Mouse (Mus musculus) olfactory bulb, adult 2 months (tissue): ENCODE data around the gene Txndc2. TPM values are rescaled to one million over a fixed set of nuclear protein-coding genes. Genes with fewer than 3 reads are reported as not detected.

Experiments
- H3K27ac ChIP-seq: fragments of 200-500 bp; 2 replicates; pipeline ENCODE4 v1.5.1; 2012; ENCODE audit warnings: low read depth, low read length; ENCODE audit not compliant: insufficient read depth
- H3K4me1 ChIP-seq: fragments of 200-500 bp; 2 replicates; pipeline ENCODE4 v1.6.1; 2012; ENCODE audit warnings: low read length; ENCODE audit not compliant: control insufficient read depth, insufficient read depth
- H3K4me3 ChIP-seq: fragments of 200-500 bp; 2 replicates; pipeline ENCODE4 v1.5.1; 2012; ENCODE audit warnings: mild to moderate bottlenecking, low read depth, low read length, moderate library complexity; ENCODE audit not compliant: insufficient read depth
- CTCF ChIP-seq: fragments of 200-500 bp; IDR thresholded peaks from 2 replicates; pipeline ENCODE4 v1.5.1; 2012; ENCODE audit warnings: low read depth, mild to moderate bottlenecking, low read length, moderate library complexity; ENCODE audit not compliant: insufficient read depth
- POLR2A ChIP-seq: fragments of 200-500 bp; IDR thresholded peaks from 2 replicates; pipeline ENCODE4 v1.6.1; 2012; ENCODE audit warnings: mild to moderate bottlenecking, low read depth, low read length, moderate library complexity; ENCODE audit not compliant: insufficient read depth
- WGBS: fragments of 180-500 bp; shearing (Covaris S2); methylation state at CpG from one replicate; pipeline ENCODE4 v1.1.7; 2018; 5-methylcytosine and 5-hydroxymethylcytosine counted together
- polyA plus RNA-seq: library from polyadenylated mRNA; stranded (reverse); fragments of >200 nt; gene quantifications from 2 replicates; pipeline ENCODE4 v1.2.4, GENCODE M21; 2012; ENCODE audit warnings: low replicate concordance; ENCODE audit not compliant: missing spikeins, insufficient read depth, insufficient read length

Gene Txndc2
- polyA plus RNA-seq, 1 experiment, result not detected

DNA sequence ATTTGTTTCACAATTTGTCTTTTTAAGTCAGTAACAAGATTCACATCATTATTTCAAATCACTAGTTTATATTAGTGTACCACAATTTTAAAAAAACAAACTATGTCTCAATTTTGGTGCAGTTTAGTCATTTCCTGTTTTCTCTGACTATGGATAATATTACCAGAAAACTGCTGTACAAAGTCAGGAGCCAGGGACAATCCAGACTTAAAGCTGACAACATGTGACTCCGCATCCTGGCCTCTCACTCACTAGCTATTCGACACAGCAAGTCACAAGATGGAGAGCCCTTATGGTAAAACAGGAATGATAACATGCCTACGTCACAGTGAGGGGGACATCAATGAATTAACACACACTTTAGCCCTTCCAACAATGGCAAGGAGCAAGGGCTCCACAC, 20.7 kb upstream of the Txndc2 start:
- WGBS, result 91% methylated on average over 3 of the region's 3 CpGs
- Histone ChIP-seq H3K27ac (no peak overlapping the region), H3K4me1 (peaks cover 2% of the 10 kb centered on the region; the same call in 1 of the 2 replicates), H3K4me3 (no peak overlapping the region)
- TF ChIP-seq CTCF (no peak), POLR2A (no peak)

DNA sequence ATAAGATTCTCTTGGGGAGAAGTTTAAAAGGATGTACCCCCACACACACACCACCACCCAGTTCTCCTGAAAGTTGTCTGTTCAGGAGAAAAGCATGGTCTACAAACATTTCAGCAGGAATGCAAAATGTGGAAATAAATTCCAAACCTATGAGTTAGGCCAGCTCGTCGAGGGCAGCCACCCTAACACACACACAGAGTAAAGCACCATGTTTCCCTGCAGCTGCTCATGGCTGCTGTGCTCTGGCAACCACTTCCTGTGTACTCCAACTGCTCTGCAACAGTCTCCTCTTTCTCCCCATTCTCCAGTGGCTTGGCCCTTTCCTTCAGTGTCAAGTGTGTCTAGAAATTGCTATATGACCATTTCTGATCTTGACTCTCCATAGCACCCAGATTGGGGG, 16.4 kb upstream of the Txndc2 start:
- no peak overlapping the region for H3K27ac ChIP-seq
- 92% methylated on average over 2 of the region's 2 CpGs for WGBS
- H3K4me1 ChIP-seq, result no peaks in the 10 kb centered on the region; the same call in 1 of the 2 replicates
- H3K4me3 ChIP-seq, result no peak overlapping the region
- TF ChIP-seq POLR2A (no peak), CTCF (no peak)

- Histone ChIP-seq H3K4me3 (no peak overlapping the region), H3K27ac (no peak overlapping the region), H3K4me1 (no peaks in the 10 kb centered on the region; the same call in 1 of the 2 replicates)
- WGBS, result 66% methylated on average over 9 of the region's 9 CpGs
- no peak for TF ChIP-seq POLR2A
- no peak for TF ChIP-seq CTCF
These were observed 16.0 kb upstream of the Txndc2 start for GRCm38 (mm10) chr17:65657958-65658357.

- H3K4me3 ChIP-seq, result no peak overlapping the region
- no peak overlapping the region for H3K27ac ChIP-seq
- no peaks in the 10 kb centered on the region; the same call in 1 of the 2 replicates for H3K4me1 ChIP-seq
- 94% methylated on average over 6 of the region's 6 CpGs for WGBS
- no peak for TF ChIP-seq POLR2A
- TF ChIP-seq CTCF, result no peak
These were observed 14.8 kb upstream of the Txndc2 start for GRCm38 (mm10) chr17:65656731-65657130.

- 90% methylated on average over 8 of the region's 8 CpGs for WGBS
- Histone ChIP-seq H3K27ac (no peak overlapping the region), H3K4me1 (no peaks in the 10 kb centered on the region; the same call in 1 of the 2 replicates), H3K4me3 (no peak overlapping the region)
- TF ChIP-seq POLR2A (no peak), CTCF (no peak)
These were observed 14.1 kb upstream of the Txndc2 start for GRCm38 (mm10) chr17:65656076-65656475.

- WGBS, result 79% methylated on average over 4 of the region's 4 CpGs
- H3K4me3 ChIP-seq, result no peak overlapping the region
- no peaks in the 10 kb centered on the region; the same call in 1 of the 2 replicates for H3K4me1 ChIP-seq
- no peak for TF ChIP-seq POLR2A
- no peak overlapping the region for H3K27ac ChIP-seq
These were observed 13.6 kb upstream of the Txndc2 start for GRCm38 (mm10) chr17:65655608-65656007.

DNA sequence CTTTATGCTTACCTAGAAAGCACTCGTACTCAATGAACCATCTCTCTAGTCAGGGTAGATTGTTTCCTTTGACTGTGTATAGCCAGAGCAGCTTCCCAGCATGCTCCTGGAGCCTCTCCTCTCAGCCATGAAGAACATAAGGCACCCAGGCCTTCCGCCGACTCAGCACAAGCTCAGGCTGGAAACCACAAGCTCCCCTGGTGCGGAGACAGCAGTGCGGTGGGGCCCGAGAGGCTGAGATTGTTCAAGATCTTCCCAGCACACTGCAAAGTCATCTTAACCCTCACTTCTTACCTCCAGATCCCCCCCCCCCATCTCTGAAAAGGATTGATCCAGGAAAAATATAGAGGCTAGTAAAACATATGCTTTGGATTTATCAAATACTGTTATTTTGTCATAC, 8.6 kb upstream of the Txndc2 start:
- TF ChIP-seq CTCF (no peak), POLR2A (no peak)
- no peak overlapping the region for H3K4me3 ChIP-seq
- 90% methylated on average over 6 of the region's 6 CpGs for WGBS
- peaks cover 5% of the 10 kb centered on the region for H3K4me1 ChIP-seq
- H3K27ac ChIP-seq, result no peak overlapping the region

DNA sequence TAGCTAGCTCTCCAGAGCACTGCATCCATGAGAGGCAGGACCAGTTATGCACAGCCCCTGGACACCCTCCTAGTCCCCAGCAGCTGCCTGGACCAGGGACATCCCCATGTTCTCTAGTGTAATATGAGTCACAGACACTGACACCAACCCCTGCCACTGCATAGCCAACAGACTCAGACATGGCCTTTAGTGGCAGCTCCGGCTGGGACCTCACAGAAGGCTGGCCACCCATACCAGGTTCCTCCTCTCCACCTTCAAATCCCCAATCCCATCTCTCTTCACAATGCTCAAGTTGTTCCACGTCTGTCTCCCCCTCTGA, 7.2 kb upstream of the Txndc2 start:
- no peak overlapping the region for H3K27ac ChIP-seq
- peaks cover 9% of the 10 kb centered on the region for H3K4me1 ChIP-seq
- TF ChIP-seq POLR2A (no peak), CTCF (no peak)
- 97% methylated on average over 2 of the region's 2 CpGs for WGBS
- H3K4me3 ChIP-seq, result no peak overlapping the region

GRCm38 (mm10) chr17:65648371-65649174, 6.6 kb upstream of the Txndc2 start:
- H3K4me3 ChIP-seq, result no peak overlapping the region
- WGBS, result 84% methylated on average over 9 of the region's 9 CpGs
- TF ChIP-seq POLR2A (no peak), CTCF (no peak)
- H3K27ac ChIP-seq, result no peak overlapping the region
- peaks cover 14% of the 10 kb centered on the region for H3K4me1 ChIP-seq
